ENCODE assay signal across 32 mouse cellular contexts in the genomic region with DNA sequence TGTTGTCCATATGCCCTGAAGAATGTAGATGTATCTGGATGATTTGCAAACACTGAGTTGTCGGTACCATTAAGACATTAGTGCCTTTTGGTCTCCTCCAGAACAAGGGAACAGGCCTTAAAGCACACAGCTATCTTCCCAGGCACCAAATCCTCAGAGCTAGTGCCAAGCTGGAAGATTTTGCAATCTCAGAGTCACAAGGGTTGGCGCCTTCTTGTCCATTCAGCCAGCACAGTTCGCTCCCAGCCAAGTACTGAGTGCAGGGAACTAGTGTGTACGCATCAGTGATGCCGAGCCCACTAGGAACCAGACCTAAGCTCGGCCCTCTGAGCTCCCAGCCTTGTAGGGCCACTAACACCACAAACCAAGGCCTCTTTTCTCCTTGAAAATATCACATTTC. TPM values are rescaled to one million over a fixed set of nuclear protein-coding genes. Genes with fewer than 3 reads are reported as not detected.
A peak's percentile ranks its signal among the peaks of the same experiment; 100 is the strongest.
DNase-seq lines count a peak whose midpoint lies in the region; ATAC-seq lines count a peak whose summit lies in the region.
"Had no signal": no experiment of that assay in that cellular context is flagged by ENCODE, and none has a peak within 500 bp of the region (broad histone marks: within the 10 kb centered on the region; RNA-seq: fewer than 3 reads in every experiment).

No protein-coding gene starts in this region.

- H3K4me1 ChIP-seq in heart, embryonic 12.5 days (replicated peaks), result no peaks in the 10 kb centered on the region
- H3K4me1 ChIP-seq: embryonic facial prominence, embryonic 15.5 days; liver, embryonic 13.5 days had no signal

- H3K4me3 ChIP-seq in heart, embryonic 12.5 days, result no peak overlapping the region
- H3K4me3 ChIP-seq: embryonic facial prominence, embryonic 10.5 days; embryonic facial prominence, embryonic 15.5 days; forebrain, embryonic 13.5 days; heart, adult 2 months; hindbrain, embryonic 10.5 days; hindbrain, embryonic 15.5 days; layer of hippocampus, adult 2 months; liver, embryonic 13.5 days; midbrain, embryonic 10.5 days; myocyte; neural tube, embryonic 12.5 days had no signal

- H3K9me3 ChIP-seq in heart, embryonic 12.5 days (replicated peaks), result no peaks in the 10 kb centered on the region
- H3K9me3 ChIP-seq: embryonic facial prominence, embryonic 10.5 days; embryonic facial prominence, embryonic 15.5 days; forebrain, embryonic 13.5 days; hindbrain, embryonic 10.5 days; hindbrain, embryonic 15.5 days; liver, embryonic 13.5 days; midbrain, embryonic 10.5 days; neural tube, embryonic 12.5 days had no signal

- peak; percentile 13 for DNase-seq in heart, adult 8-10 months (ENCODE audit: low spot score)
- DNase-seq in NIH3T3 (ENCODE audit: low read depth) (peak; percentile 44), adipocyte (ENCODE audit: low spot score) (peak; percentile 77)
- peak; percentile 22 for DNase-seq in skeletal muscle tissue, adult 2 months (ENCODE audit: low read depth, low spot score)
- no peak for DNase-seq in kidney, adult 9 months
- DNase-seq: adrenal gland, adult 2 months; B cell, adult 2 months; cerebellum, adult 2 months; cerebellum, postnatal 14 days; gastrocnemius, postnatal 36 days; heart, postnatal 14 days; kidney, adult 18-20 months; kidney, postnatal 36 days; layer of hippocampus, postnatal 36 days; left cerebral cortex, postnatal 4 days; liver, embryonic 13.5 days; lung, embryonic 14.5 days; lung, postnatal 14 days; right cerebral cortex, adult 18-20 months; right cerebral cortex, postnatal 4 days had no signal

- H3K9ac ChIP-seq in heart, embryonic 12.5 days, result no peak overlapping the region
- H3K9ac ChIP-seq: embryonic facial prominence, embryonic 15.5 days; forebrain, embryonic 13.5 days; hindbrain, embryonic 15.5 days; liver, embryonic 13.5 days; lung, embryonic 14.5 days; neural tube, embryonic 12.5 days had no signal

- no peak overlapping the region for H3K27ac ChIP-seq in heart, embryonic 12.5 days (ENCODE audit: poor library complexity, severe bottlenecking)
- H3K27ac ChIP-seq: embryonic facial prominence, embryonic 10.5 days; embryonic facial prominence, embryonic 15.5 days; forebrain, embryonic 13.5 days; heart, adult 2 months; hindbrain, embryonic 10.5 days; hindbrain, embryonic 15.5 days; layer of hippocampus, adult 2 months; liver, embryonic 13.5 days; midbrain, embryonic 10.5 days; neural tube, embryonic 12.5 days had no signal

- 81% methylated on average over 6 of the region's 6 CpGs for WGBS in heart, embryonic 12.5 days

- no peaks in the 10 kb centered on the region; the same call in 1 of the 2 replicates for H3K27me3 ChIP-seq in heart, embryonic 12.5 days (replicated peaks)
- H3K27me3 ChIP-seq: embryonic facial prominence, embryonic 15.5 days; forebrain, embryonic 13.5 days; hindbrain, embryonic 15.5 days; liver, embryonic 13.5 days; neural tube, embryonic 12.5 days had no signal

- no peaks in the 10 kb centered on the region for H3K36me3 ChIP-seq in heart, embryonic 12.5 days
- H3K36me3 ChIP-seq: liver, embryonic 13.5 days had no signal

- no peak overlapping the region for H3K4me2 ChIP-seq in heart, embryonic 12.5 days
- H3K4me2 ChIP-seq: embryonic facial prominence, embryonic 15.5 days; forebrain, embryonic 13.5 days; hindbrain, embryonic 15.5 days; liver, embryonic 13.5 days; lung, embryonic 14.5 days; neural tube, embryonic 12.5 days had no signal

- ATAC-seq in heart, embryonic 12.5 days (ENCODE audit: insufficient number of reproducible peaks, low FRiP score), result no peak
- ATAC-seq: forebrain, embryonic 13.5 days; inflammation-experienced regulatory T-cells, adult 6 months had no signal

RNA-seq across cellular contexts. Expression of a gene that starts 23.0 kb away (rescaled TPM):
- under 1 TPM in 2 of 4 experiments, not detected in 2; 0.16 to 0.40 TPM for total RNA-seq in heart, adult 8-10 months (2022)
- 0.47 and 0.82 TPM in 2 replicates for polyA plus RNA-seq in heart, embryonic 12.5 days (2016; fragmentation: Nextera tagmentation; extraction: Ambion mirVana)
- polyA plus RNA-seq: myocyte had no signal
